Mouse (Mus musculus): ENCODE results near the gene Tram2.

DNA sequence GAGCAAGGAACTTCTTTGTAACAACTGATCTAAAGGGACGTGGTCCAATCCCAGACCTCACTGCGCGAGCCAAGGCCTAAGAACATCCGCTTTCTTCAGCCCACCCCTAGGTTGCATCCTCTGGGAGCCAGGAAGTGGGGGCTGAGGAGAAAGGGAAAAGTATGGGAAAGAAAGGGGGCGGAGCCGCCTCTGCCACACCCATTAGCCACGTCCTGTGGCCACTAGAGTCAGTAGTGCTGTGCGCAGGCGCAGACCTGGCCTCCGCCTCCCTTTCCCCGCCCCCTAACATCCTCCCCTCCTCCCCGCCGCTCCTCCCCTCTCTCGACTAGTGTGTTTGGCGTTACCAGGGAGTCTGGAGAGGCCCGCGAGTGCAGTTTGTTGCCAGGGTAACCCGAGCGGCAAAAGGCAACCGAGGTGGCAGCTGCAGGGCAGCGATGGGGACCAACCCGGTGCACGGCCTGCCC is 127.7 kb downstream of the Tram2 start, which contains the start of gene Efhc1:
- TF ChIP-seq CTCF (IDR thresholded peaks at IDR 0.05; ENCODE audit: low read depth) (peak; percentile 25; the same call in 1 of the 2 replicates), EP300 (optimal IDR thresholded peaks at IDR 0.05) (no peak)
